Mouse (Mus musculus) megakaryocyte, embryonic 14.5 days (primary cell): ENCODE measurements around the gene Plekhg4.
A peak's percentile ranks its signal among the peaks of the same experiment; 100 is the strongest.

Experiments used
- FLI1 ChIP-seq: IDR thresholded peaks from 2 replicates; pipeline ENCODE4 v1.6.1; 2012; ENCODE audit warnings: low read length, inconsistent platforms, mixed read lengths
- GATA1 ChIP-seq: IDR thresholded peaks from 3 replicates; pipeline ENCODE4 v1.6.1; 2012; ENCODE audit warnings: mixed read lengths, low read length, inconsistent platforms, borderline replicate concordance

GRCm38 (mm10) chr8:105326141-105326672 lies 46.9 kb upstream of the Plekhg4 start, which contains the start of the genes Lrrc29 and Tmem208:
- TF ChIP-seq GATA1: no peak
- TF ChIP-seq FLI1: peak; percentile 93
